ENCODE assay signal across 13 mouse cellular contexts in the genomic region with DNA sequence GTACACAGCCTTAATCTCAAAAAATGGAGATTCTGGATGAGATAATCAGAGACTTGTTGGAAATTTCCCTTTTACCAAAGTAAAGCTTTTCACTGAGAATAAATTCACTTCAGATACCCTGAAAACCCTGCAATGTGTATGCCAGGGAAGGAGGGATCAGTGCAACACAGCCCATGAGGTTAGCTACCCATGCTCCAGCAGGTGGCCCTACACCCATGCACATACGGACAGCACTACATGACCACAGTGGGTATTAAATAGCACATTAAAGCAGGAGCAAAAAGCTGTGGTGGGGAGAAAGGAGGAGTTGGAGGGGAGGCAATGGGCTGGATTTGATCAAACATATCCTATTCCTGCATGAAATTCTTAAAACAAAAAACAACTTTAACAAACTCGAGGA. TPM values are rescaled to one million over a fixed set of nuclear protein-coding genes. Genes with fewer than 3 reads are reported as not detected.
DNase-seq lines count a peak whose midpoint lies in the region; ATAC-seq and TF ChIP-seq lines count a peak whose summit lies in the region.
"Had no signal": no experiment of that assay in that cellular context is flagged by ENCODE, and none has a peak within 500 bp of the region (broad histone marks: within the 10 kb centered on the region; RNA-seq: fewer than 3 reads in every experiment).

No protein-coding gene starts in this region.

- ATAC-seq in megakaryocyte-erythroid progenitor cell, adult 5-6 weeks (replicated peaks; ENCODE audit: low FRiP score, low TSS enrichment, poor library complexity, severe bottlenecking), result no peak

- intact Hi-C loops in gastrocnemius, adult 2 months (cut with DNase I), result no loop called here
- intact Hi-C loops in gastrocnemius, postnatal 36 days (cut with DNase I), result no loop called here

- H3K27ac ChIP-seq in gastrocnemius, adult 2 months, result no peak overlapping the region
- H3K27ac ChIP-seq in layer of hippocampus, adult 2 months, result no peak overlapping the region
- H3K27ac ChIP-seq in bone marrow, adult 2 months (ENCODE audit: control insufficient read depth, insufficient read depth, low read depth, low read length, poor library complexity), result no peak overlapping the region
- H3K27ac ChIP-seq: forebrain, embryonic 10.5 days; limb, embryonic 10.5 days; midbrain, embryonic 12.5 days had no signal

- no peak for TF ChIP-seq POLR2A in bone marrow, adult 2 months (IDR thresholded peaks at IDR 0.05; ENCODE audit: borderline replicate concordance, control insufficient read depth, low read depth, low read length)

- peak; percentile 26 for DNase-seq in gastrocnemius, adult 2 months
- no peak for DNase-seq in gastrocnemius, postnatal 36 days
- no peak for DNase-seq in layer of hippocampus, adult 2 months (ENCODE audit: low spot score in 2 of 2)
- DNase-seq in layer of hippocampus, postnatal 10 days (ENCODE audit: low spot score in 2 of 2), result no peak
- peak; percentile 14 for DNase-seq in 416B (ENCODE audit: low read depth)
- DNase-seq in spleen, postnatal 10 days (ENCODE audit: low spot score in 2 of 2), result no peak
- DNase-seq: adrenal gland, adult 2 months; thymus, postnatal 4 days had no signal

- no peak overlapping the region for H3K4me3 ChIP-seq in gastrocnemius, adult 2 months
- H3K4me3 ChIP-seq in layer of hippocampus, adult 2 months, result no peak overlapping the region
- no peak overlapping the region for H3K4me3 ChIP-seq in bone marrow, adult 2 months (replicated peaks; ENCODE audit: control insufficient read depth, low read depth, low read length)
- H3K4me3 ChIP-seq: forebrain, embryonic 10.5 days; limb, embryonic 10.5 days; midbrain, embryonic 12.5 days had no signal

- H3K4me1 ChIP-seq in bone marrow, adult 2 months (ENCODE audit: control insufficient read depth, insufficient read depth, low read length), result no peaks in the 10 kb centered on the region
- H3K4me1 ChIP-seq: forebrain, embryonic 10.5 days; limb, embryonic 10.5 days; midbrain, embryonic 12.5 days had no signal

- TF ChIP-seq CTCF in gastrocnemius, adult 2 months (IDR thresholded peaks at IDR 0.05), result peak; percentile 54
- peak; percentile 34; the same call in 1 of the 2 replicates for TF ChIP-seq CTCF in layer of hippocampus, adult 2 months (conservative IDR thresholded peaks at IDR 0.05)
- 0 out of 2 replicates have a peak, but pooled peaks have one; percentile 9 for TF ChIP-seq CTCF in bone marrow, adult 2 months (IDR thresholded peaks at IDR 0.05; ENCODE audit: control insufficient read depth, insufficient read depth, low read length)

- WGBS in bone marrow, adult 2 months, result 78% methylated on average over 2 of the region's 2 CpGs

RNA-seq across cellular contexts. Expression of gene Pgrmc2, which starts 12.3 kb away (rescaled TPM):
- total RNA-seq in gastrocnemius, adult 2 months (2021), result 10 to 100 TPM; 18.1 to 20.4 TPM
- total RNA-seq in gastrocnemius, postnatal 36 days (2021), result 10 to 100 TPM; 15.2 to 17.7 TPM
- 10 to 100 TPM; 54.4 to 56.4 TPM for total RNA-seq in layer of hippocampus, adult 2 months (2021)
- total RNA-seq in layer of hippocampus, postnatal 10 days (2021), result 10 to 100 TPM; 47.7 to 52.7 TPM
- 22.4 and 28.1 TPM in 2 replicates for polyA plus RNA-seq in bone marrow, adult 2 months (2011; ENCODE audit: insufficient read depth, insufficient read length, low replicate concordance, missing spikeins)
- 26.1 and 40.8 TPM in 2 replicates for total RNA-seq in megakaryocyte-erythroid progenitor cell, adult 5-6 weeks (2014; fragmentation: Nextera tagmentation)
- 17.3 and 19.4 TPM in 2 replicates for total RNA-seq in megakaryocyte-erythroid progenitor cell, adult 5-6 weeks (2017)

Comparison
In these comparisons a context has a peak if more than half of its experiments do, and no peak if none do; other contexts are left out.
1. DNase-seq: peak in gastrocnemius, adult 2 months (single experiment) and 416B (single experiment); none in gastrocnemius, postnatal 36 days (0 of 2), layer of hippocampus, adult 2 months (0 of 2), layer of hippocampus, postnatal 10 days (0 of 2) and spleen, postnatal 10 days (0 of 2).
2. Peak in every context shown above with its lines, with median percentiles within 50 percentile points of each other: CTCF ChIP-seq.